Mouse (Mus musculus) ES-Bruce4 (cell line): ENCODE results near the gene Ctdspl. TPM values are rescaled to one million over a fixed set of nuclear protein-coding genes. Genes with fewer than 3 reads are reported as not detected.
A peak's percentile ranks its signal among the peaks of the same experiment; 100 is the strongest.

Experiments used
- H3K27ac ChIP-seq: 2 replicates; pipeline ENCODE4 v1.5.1; 2012; ENCODE audit warnings: low read length, inconsistent platforms; ENCODE audit not compliant: insufficient read depth
- H3K27me3 ChIP-seq: 2 replicates; pipeline ENCODE4 v1.6.1; 2012; ENCODE audit warnings: mild to moderate bottlenecking, low read length, inconsistent platforms; ENCODE audit not compliant: control insufficient read depth, poor library complexity, insufficient read depth, severe bottlenecking
- H3K36me3 ChIP-seq: 2 replicates; pipeline ENCODE4 v1.6.1; 2012; ENCODE audit warnings: inconsistent platforms, mild to moderate bottlenecking, low read length, moderate library complexity; ENCODE audit not compliant: control insufficient read depth, poor library complexity, insufficient read depth, severe bottlenecking
- H3K4me1 ChIP-seq: one replicate; pipeline ENCODE4 v1.8.1; 2011; ENCODE audit warnings: low read length; ENCODE audit not compliant: control insufficient read depth, insufficient read depth
- H3K4me3 ChIP-seq: 2 replicates; pipeline ENCODE4 v1.5.1; 2011; ENCODE audit warnings: low read depth, mild to moderate bottlenecking, low read length
- H3K9ac ChIP-seq: 2 replicates; pipeline ENCODE4 v1.6.1; 2012; ENCODE audit warnings: low read depth, mild to moderate bottlenecking, inconsistent platforms; ENCODE audit not compliant: poor library complexity, severe bottlenecking
- H3K9me3 ChIP-seq: replicated peaks from 2 replicates; pipeline ENCODE4 v1.6.1; 2012; ENCODE audit warnings: mild to moderate bottlenecking, low read length, inconsistent platforms; ENCODE audit not compliant: control insufficient read depth, poor library complexity, insufficient read depth, severe bottlenecking
- CTCF ChIP-seq: IDR thresholded peaks from one replicate; pipeline ENCODE4 v1.8.1; 2011; ENCODE audit warnings: low read depth, low read length
- EP300 ChIP-seq: IDR thresholded peaks from 2 replicates; pipeline ENCODE4 v1.6.1; 2011; ENCODE audit warnings: low read depth, low read length; ENCODE audit not compliant: insufficient read depth
- POLR2A ChIP-seq: IDR thresholded peaks from one replicate; pipeline ENCODE4 v1.8.1; 2011; ENCODE audit warnings: low read length; ENCODE audit not compliant: insufficient read depth
- polyA plus RNA-seq: library from polyadenylated mRNA; stranded (reverse); fragments of >200 nt; gene quantifications from 2 replicates; pipeline ENCODE4 v1.2.4, GENCODE M21; 2011; ENCODE audit warnings: low read depth; ENCODE audit not compliant: missing spikeins, insufficient read depth, insufficient read length

The Ctdspl gene
- polyA plus RNA-seq, 1 experiment = 20.2 TPM

DNA sequence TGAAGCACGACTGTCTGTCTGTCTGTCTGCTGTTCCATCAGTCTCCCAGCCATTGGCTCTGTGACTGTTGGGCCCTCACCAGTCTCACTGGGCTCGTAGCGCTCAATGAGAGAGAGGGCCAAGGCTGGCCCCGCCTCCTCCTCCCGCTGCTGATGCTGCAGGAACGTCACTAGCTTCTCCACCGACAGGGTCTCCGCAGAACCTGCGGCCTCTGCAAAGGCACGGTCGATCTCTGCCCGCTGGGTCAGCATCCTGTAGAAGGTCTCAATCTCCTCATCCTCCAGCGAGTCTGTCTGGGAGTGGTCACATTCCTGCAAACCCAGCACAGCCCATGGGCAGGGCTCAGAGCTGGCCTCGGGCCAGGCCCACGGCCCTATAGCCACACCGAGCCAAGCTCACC, 149.4 kb downstream of the Ctdspl start:
- no peak overlapping the region for H3K27ac ChIP-seq
- H3K4me3 ChIP-seq = no peak overlapping the region
- no peak overlapping the region for H3K9ac ChIP-seq
- no peaks in the 10 kb centered on the region for H3K9me3 ChIP-seq
- H3K36me3 ChIP-seq = no peaks in the 10 kb centered on the region
- peaks cover under 1% of the 10 kb centered on the region for H3K4me1 ChIP-seq
- H3K27me3 ChIP-seq = no peaks in the 10 kb centered on the region
- no peak for TF ChIP-seq POLR2A
- TF ChIP-seq CTCF = no peak
- 0 out of 2 replicates have a peak, but pooled peaks have one; percentile 1 for TF ChIP-seq EP300

DNA sequence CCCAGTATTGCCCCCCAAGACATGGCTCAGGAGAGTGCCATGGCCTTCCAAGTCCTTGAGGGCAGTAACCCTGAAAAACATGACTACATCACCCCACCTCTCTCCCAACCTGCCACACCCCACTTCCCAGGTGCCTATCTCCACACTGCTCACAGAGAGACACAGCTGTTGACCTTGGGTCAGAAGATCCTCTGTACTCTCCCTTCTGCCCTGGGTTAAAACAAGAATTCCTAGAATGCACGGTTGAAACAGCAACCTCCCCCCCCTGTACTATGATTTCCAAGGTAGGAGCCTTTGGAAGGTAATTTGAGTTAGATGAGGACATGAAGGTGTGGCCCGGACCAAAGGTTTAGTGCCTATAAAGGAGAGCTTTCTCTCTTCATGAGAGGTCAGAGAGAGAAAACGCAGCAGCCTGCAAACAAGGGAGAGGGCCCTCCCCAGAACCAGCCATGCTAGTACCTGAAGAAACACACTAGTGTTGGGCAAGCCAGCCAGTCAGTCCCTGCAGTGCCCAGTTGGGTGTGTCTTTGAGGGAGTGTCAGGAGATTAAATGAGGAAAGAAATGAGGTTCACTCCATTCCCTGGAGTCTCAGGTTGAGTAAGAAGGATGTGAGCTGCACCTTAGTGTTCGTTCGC, 153.9 kb downstream of the Ctdspl start:
- Histone ChIP-seq H3K27me3 (no peaks in the 10 kb centered on the region), H3K9ac (no peak overlapping the region), H3K27ac (peak overlapping the region; percentile 63), H3K4me1 (peaks cover 23% of the 10 kb centered on the region), H3K4me3 (no peak overlapping the region), H3K9me3 (no peaks in the 10 kb centered on the region), H3K36me3 (no peaks in the 10 kb centered on the region)
- 0 out of 2 replicates have a peak, but pooled peaks have one; percentile 49 for TF ChIP-seq EP300
- TF ChIP-seq POLR2A = no peak
- no peak for TF ChIP-seq CTCF

DNA sequence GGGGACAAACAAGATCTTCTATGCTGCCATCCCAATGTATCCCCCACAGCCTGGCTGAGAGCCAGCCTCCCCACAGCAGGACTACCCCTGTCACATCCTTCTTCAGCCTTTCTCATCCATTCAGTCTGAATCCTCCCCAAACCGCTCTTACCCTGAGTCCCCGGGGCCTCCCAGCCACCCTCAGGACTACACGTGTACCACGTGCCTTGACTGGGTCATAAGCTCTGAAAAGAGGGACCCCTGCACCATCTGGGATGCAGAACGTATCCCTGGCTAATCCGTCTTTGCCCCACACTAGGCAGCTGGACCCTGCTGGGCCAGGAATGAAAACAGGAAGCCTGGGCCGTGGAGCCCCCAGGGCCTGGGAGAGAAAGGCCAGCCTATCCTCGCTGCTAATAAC, 155.8 kb downstream of the Ctdspl start:
- Histone ChIP-seq H3K4me1 (peaks cover 25% of the 10 kb centered on the region), H3K9me3 (no peaks in the 10 kb centered on the region)

DNA sequence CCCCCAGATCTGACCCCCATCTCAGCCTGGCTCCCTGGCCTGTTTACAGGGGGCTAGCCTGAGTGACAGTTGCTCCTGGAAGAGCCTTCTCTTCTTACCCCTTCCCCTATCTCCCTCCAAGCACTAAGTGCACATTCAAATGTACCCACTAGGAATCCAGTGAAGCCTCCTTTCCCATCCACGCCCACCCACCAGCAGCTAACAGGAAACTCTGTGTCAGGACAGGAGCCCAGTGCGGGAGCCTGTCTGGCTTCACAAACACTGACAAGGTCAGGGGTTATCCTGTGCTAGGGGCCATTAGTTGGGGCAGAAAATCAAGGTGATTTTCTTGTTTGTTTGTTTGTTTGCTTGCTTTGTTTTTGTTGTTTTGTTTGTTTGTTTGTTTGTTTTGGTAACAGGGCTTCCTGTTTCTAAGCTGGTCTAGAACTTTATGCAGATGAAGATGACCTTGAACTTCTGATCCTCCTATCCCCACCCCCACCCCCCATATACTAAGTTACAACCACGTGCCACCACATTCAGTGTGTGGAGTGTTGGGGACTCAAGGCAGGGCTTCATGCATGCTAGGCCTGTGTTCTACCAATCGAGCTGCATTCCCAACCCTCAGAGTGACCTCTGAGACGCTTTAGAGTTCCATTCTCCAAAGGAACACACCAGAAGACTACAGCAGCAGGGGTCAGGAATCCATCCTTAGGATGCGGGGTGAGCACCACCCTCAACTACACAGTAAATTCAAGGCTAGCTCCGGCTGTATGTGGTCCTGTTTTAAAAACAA, 156.6 kb downstream of the Ctdspl start:
- Histone ChIP-seq H3K4me3 (no peak overlapping the region), H3K9ac (no peak overlapping the region), H3K4me1 (peaks cover 25% of the 10 kb centered on the region), H3K9me3 (no peaks in the 10 kb centered on the region), H3K27me3 (no peaks in the 10 kb centered on the region), H3K36me3 (no peaks in the 10 kb centered on the region), H3K27ac (peak overlapping the region; percentile 91)
- TF ChIP-seq CTCF (no peak), POLR2A (no peak), EP300 (peak; percentile 35; the same call in 1 of the 2 replicates)

More for the DNA sequence above, 155.8 kb downstream of the Ctdspl start:
- Histone ChIP-seq H3K36me3 (no peaks in the 10 kb centered on the region), H3K9ac (no peak overlapping the region), H3K27ac (peak overlapping the region; percentile 91), H3K4me3 (no peak overlapping the region), H3K27me3 (no peaks in the 10 kb centered on the region)
- no peak for TF ChIP-seq POLR2A
- TF ChIP-seq EP300 = peak; percentile 86; the same call in 1 of the 2 replicates

DNA sequence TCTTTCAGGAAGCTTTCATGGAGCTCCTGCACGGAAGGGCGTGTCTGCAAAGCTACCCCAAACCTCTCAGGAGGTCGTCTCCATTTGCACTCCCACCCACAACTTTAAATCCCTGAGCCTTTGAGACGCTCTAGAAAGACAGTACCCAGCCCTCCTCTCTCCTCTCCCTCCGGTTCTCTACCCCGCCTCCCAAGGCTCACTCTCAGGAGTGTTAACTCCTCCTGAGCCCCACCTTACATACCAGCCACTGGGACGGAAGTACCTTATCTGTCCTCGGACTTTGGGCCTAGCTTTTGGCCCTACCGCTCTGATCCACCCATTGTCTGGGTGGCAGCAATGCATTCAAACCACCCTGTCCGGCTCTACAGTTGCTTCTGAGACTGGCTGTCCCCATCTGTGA, 157.7 kb downstream of the Ctdspl start:
- Histone ChIP-seq H3K9ac (no peak overlapping the region), H3K4me1 (peaks cover 25% of the 10 kb centered on the region), H3K27ac (peak overlapping the region; percentile 59), H3K27me3 (no peaks in the 10 kb centered on the region), H3K4me3 (no peak overlapping the region), H3K36me3 (no peaks in the 10 kb centered on the region), H3K9me3 (no peaks in the 10 kb centered on the region)
- TF ChIP-seq EP300 (no peak), POLR2A (no peak), CTCF (no peak)

DNA sequence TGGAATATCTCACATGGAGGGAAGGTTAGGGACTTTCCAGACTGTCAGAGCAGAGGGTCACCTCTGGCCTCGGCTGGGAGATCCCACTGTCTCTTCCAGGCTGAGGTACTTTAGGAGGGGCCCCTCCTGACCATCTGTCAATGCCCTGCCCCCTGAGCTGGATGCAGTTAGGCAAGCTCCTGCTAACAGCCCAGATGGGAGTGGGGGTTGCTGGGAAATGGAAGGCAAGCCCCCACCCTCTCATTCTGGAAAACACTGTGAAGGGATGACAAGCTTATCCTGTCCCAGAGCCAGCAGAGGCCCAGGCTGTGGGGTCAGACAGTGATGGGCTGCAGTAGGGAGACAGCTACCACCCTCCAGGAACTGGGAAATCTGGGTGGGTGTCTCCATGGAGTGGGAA, 160.2 kb downstream of the Ctdspl start:
- TF ChIP-seq POLR2A (no peak), EP300 (peak; percentile 62; the same call in 1 of the 2 replicates)
- H3K36me3 ChIP-seq = no peaks in the 10 kb centered on the region
- peaks cover 20% of the 10 kb centered on the region for H3K4me1 ChIP-seq
- no peak overlapping the region for H3K4me3 ChIP-seq
- no peaks in the 10 kb centered on the region for H3K27me3 ChIP-seq
- H3K27ac ChIP-seq = no peak overlapping the region
- H3K9me3 ChIP-seq = no peaks in the 10 kb centered on the region
- H3K9ac ChIP-seq = no peak overlapping the region
